Comparison of ENCODE assay signal across 10 mouse cellular contexts in the genomic region with DNA sequence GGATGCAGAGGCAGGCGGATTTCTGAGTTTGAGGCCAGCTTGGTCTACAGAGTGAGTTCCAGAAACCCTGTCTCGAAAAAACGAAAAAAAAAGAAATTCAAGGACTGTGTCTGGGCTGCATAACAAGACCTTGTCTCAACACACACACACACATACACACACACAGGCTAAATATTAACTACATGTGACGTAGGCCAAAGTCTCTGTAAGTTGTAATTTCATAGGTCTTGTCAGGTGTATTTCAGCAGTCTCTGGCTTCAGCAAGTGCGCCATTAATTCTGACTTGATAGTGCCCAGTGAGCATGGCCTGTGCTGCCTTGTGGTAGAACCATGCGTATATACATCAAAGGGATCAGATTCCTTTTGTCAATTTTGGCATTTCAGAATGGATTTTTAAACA. TPM values are rescaled to one million over a fixed set of nuclear protein-coding genes. Genes with fewer than 3 reads are reported as not detected.
DNase-seq lines count a peak whose midpoint lies in the region; ATAC-seq and TF ChIP-seq lines count a peak whose summit lies in the region.
"Had no signal": no experiment of that assay in that cellular context is flagged by ENCODE, and none has a peak within 500 bp of the region (broad histone marks: within the 10 kb centered on the region; RNA-seq: fewer than 3 reads in every experiment).

No protein-coding gene starts in this region.

- H3K36me3 ChIP-seq in liver, embryonic 12.5 days: peaks cover 7% of the 10 kb centered on the region
- H3K36me3 ChIP-seq in forebrain, embryonic 13.5 days (ENCODE audit: poor library complexity, severe bottlenecking): peaks cover 20% of the 10 kb centered on the region

- H3K9ac ChIP-seq in liver, embryonic 12.5 days: no peak overlapping the region
- H3K9ac ChIP-seq in forebrain, embryonic 13.5 days: no peak overlapping the region
- H3K9ac ChIP-seq: hindbrain, embryonic 14.5 days had no signal

- no peak for DNase-seq in frontal cortex, postnatal 25 days (ENCODE audit: low spot score in 2 of 2)
- DNase-seq in kidney, adult 9 months: peak; percentile 64
- DNase-seq in kidney, adult 18-20 months: no peak
- no peak for DNase-seq in gastrocnemius, adult 8-10 months (ENCODE audit: low spot score in 2 of 2)

- H3K27ac ChIP-seq in bone marrow macrophage, adult 2 months (ENCODE audit: insufficient read depth, low read depth, low read length): peak overlapping the region; percentile 45
- H3K27ac ChIP-seq in liver, embryonic 12.5 days: no peak overlapping the region
- no peak overlapping the region for H3K27ac ChIP-seq in forebrain, embryonic 13.5 days
- H3K27ac ChIP-seq: hindbrain, embryonic 14.5 days had no signal

- 0 out of 2 replicates have a peak, but pooled peaks have one; percentile 5 for ATAC-seq in frontal cortex, adult (ENCODE audit: low TSS enrichment)
- ATAC-seq in liver, embryonic 12.5 days: 0 out of 2 replicates have a peak, but pooled peaks have one; percentile 18
- ATAC-seq in forebrain, embryonic 13.5 days: no peak; the same call in 1 of the 2 replicates

- no peaks in the 10 kb centered on the region for H3K9me3 ChIP-seq in liver, embryonic 12.5 days (replicated peaks)
- no peaks in the 10 kb centered on the region for H3K9me3 ChIP-seq in forebrain, embryonic 13.5 days (replicated peaks)

- peaks cover 15% of the 10 kb centered on the region for H3K4me1 ChIP-seq in bone marrow macrophage, adult 2 months (ENCODE audit: control insufficient read depth, insufficient read depth, low read length)
- H3K4me1 ChIP-seq in liver, embryonic 12.5 days: no peaks in the 10 kb centered on the region
- no peaks in the 10 kb centered on the region for H3K4me1 ChIP-seq in forebrain, embryonic 13.5 days

- no peak overlapping the region for H3K4me3 ChIP-seq in bone marrow macrophage, adult 2 months (ENCODE audit: insufficient read depth, low read length)
- no peak overlapping the region for H3K4me3 ChIP-seq in liver, embryonic 12.5 days
- H3K4me3 ChIP-seq in forebrain, embryonic 13.5 days: no peak overlapping the region

- TF ChIP-seq CTCF in bone marrow macrophage, adult 2 months (IDR thresholded peaks at IDR 0.05; ENCODE audit: low read depth, low read length): no peak

- 76% methylated on average over 6 of the region's 6 CpGs for WGBS in liver, embryonic 12.5 days (ENCODE audit: insufficient replicate concordance)
- WGBS in forebrain, embryonic 13.5 days: 89% methylated on average over 6 of the region's 6 CpGs

- TF ChIP-seq POLR2A in bone marrow macrophage, adult 2 months (IDR thresholded peaks at IDR 0.05; ENCODE audit: borderline replicate concordance, low read depth, low read length): no peak

- no peaks in the 10 kb centered on the region for H3K27me3 ChIP-seq in liver, embryonic 12.5 days (replicated peaks)
- no peaks in the 10 kb centered on the region for H3K27me3 ChIP-seq in forebrain, embryonic 13.5 days

- no peak overlapping the region for H3K4me2 ChIP-seq in liver, embryonic 12.5 days
- no peak overlapping the region for H3K4me2 ChIP-seq in forebrain, embryonic 13.5 days
- H3K4me2 ChIP-seq: hindbrain, embryonic 14.5 days; midbrain, embryonic 11.5 days had no signal

RNA-seq across cellular contexts. Expression of a gene that starts 7.0 kb away (rescaled TPM):
- polyA plus RNA-seq in bone marrow macrophage, adult 2 months (2012; ENCODE audit: insufficient read depth, insufficient read length, missing spikeins): 69.6 and 75.2 TPM in 2 replicates
- 65.2 and 66.9 TPM in 2 replicates for polyA plus RNA-seq in liver, embryonic 12.5 days (2016; fragmentation: Nextera tagmentation; extraction: Ambion mirVana)
- 10 to 100 TPM; 55.9 to 72.7 (median 65.2) TPM for total RNA-seq in gastrocnemius, adult 8-10 months (2022)
- 91.9 and 99.1 TPM in 2 replicates for polyA plus RNA-seq in forebrain, embryonic 13.5 days (2015; fragmentation: Nextera tagmentation; extraction: Ambion mirVana)

RNA-seq across cellular contexts. Expression of a gene that starts 40.7 kb away (rescaled TPM):
- polyA plus RNA-seq in bone marrow macrophage, adult 2 months (2012; ENCODE audit: insufficient read depth, insufficient read length, missing spikeins): 14.4 and 14.6 TPM in 2 replicates
- 8.7 and 9.2 TPM in 2 replicates for polyA plus RNA-seq in liver, embryonic 12.5 days (2016; fragmentation: Nextera tagmentation; extraction: Ambion mirVana)
- 10 to 100 TPM; 33.2 to 37.1 (median 35.4) TPM for total RNA-seq in gastrocnemius, adult 8-10 months (2022)
- polyA plus RNA-seq in forebrain, embryonic 13.5 days (2015; fragmentation: Nextera tagmentation; extraction: Ambion mirVana): 17.3 and 17.9 TPM in 2 replicates
